Mouse (Mus musculus) lung, postnatal 10 days (tissue): ENCODE results near the gene Ect2.

ENCODE experiments used
- DNase-seq: peaks from one replicate; pipeline ENCODE4 v3.0.0; 2021

Ect2 gene

GRCm38 (mm10) chr3:27064886-27065285 lies 88.8 kb downstream of the Ect2 start:
- DNase-seq: no peak

- no peak for DNase-seq
Measured at GRCm38 (mm10) chr3:27063399-27064260, 90.0 kb downstream of the Ect2 start.

DNA sequence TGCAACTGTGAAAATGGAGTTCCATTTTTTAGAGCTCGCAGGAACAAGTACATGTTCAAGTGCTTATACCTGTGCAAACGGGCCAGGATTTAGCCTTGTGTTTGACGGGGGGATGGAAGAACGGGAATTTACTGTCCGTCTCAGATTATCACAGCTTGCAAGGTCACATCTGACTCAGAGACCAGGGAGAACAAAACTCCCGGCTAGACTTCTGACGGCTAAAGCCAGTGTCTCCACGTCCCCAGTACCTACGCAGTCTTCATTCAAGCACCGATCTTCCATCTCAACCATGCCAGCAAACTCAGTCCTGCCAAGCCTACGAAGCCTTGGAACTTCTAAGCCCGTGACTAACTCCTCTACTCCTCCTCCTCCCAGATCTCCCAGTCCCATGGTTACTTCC lies 93.2 kb downstream of the Ect2 start:
- no peak for DNase-seq

DNA sequence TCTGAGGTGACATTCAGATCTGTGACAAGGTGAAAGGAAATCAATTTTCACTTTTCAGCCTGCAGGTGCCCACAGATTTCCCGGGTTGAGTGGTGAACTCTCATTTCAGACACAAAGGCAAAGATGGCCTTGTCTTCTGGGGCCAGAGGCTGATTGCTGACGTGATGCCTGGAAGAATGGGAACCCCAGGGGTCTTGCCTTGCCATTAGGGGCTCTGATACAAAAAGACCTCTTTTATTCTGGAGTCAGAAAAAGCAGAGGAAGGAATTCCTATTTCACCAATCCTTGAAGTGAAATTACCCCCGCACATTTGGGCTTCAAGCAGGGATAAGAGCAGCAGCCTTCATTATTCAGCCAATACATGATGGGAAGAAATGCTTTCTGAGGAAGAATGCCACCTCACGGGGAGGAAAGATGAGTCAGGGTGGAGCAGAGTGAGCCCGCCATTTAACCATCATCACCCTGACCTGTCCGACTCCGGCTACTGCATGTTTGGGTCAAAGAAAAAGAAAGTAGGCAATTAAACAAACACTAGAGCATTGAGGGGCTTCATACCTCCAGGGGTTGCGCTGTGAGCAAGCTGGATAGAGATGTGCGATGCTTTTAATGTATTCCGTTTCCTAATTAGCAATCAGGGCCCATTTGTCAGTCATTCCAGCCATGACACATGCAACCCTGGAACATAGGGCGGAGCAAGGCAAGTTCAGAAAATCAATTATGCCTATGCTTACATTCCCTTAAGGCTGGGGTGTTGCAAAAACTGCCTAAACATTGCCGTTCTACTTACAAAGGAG lies 94.0 kb downstream of the Ect2 start:
- DNase-seq: no peak

- no peak for DNase-seq
Measured at GRCm38 (mm10) chr3:27055471-27055870, 98.2 kb downstream of the Ect2 start.

- no peak for DNase-seq
Measured at GRCm38 (mm10) chr3:27054766-27055165, 98.9 kb downstream of the Ect2 start.
